Mouse (Mus musculus) neural tube, embryonic 11.5 days (tissue): ENCODE measurements around the gene Syt9. TPM values are rescaled to one million over a fixed set of nuclear protein-coding genes. Genes with fewer than 3 reads are reported as not detected.

ENCODE experiments used
- ATAC-seq: fragments of 200-750 bp; cut with Nextera tagmentation; 2 replicates; pipeline ENCODE4 v1.8.0; 2017; ENCODE audit warnings: moderate number of reproducible peaks, mild to moderate bottlenecking, moderate TSS enrichment, moderate library complexity; ENCODE audit not compliant: insufficient read depth, low FRiP score, low TSS enrichment
- DNase-seq: peaks from one replicate; pipeline ENCODE4 v3.0.0-alpha.2; 2015; ENCODE audit warnings: low spot score
- H3K27ac ChIP-seq: fragments of 300-500 bp; sonication (generic); 2 replicates; pipeline ENCODE4 v1.5.1; 2014; ENCODE audit warnings: low read depth, mild to moderate bottlenecking, low read length
- H3K27me3 ChIP-seq: fragments of 300-500 bp; sonication (generic); 2 replicates; pipeline ENCODE4 v1.6.1; 2014; ENCODE audit warnings: mild to moderate bottlenecking, low read length, mixed read lengths; ENCODE audit not compliant: control insufficient read depth, insufficient read depth
- H3K36me3 ChIP-seq: fragments of 300-500 bp; sonication (generic); 2 replicates; pipeline ENCODE4 v1.6.1; 2014; ENCODE audit warnings: mild to moderate bottlenecking, low read length, moderate library complexity, mixed read lengths; ENCODE audit not compliant: control insufficient read depth, insufficient read depth
- H3K4me1 ChIP-seq: fragments of 300-500 bp; sonication (generic); 2 replicates; pipeline ENCODE4 v1.6.1; 2014; ENCODE audit warnings: low read length, mixed read lengths; ENCODE audit not compliant: control insufficient read depth, insufficient read depth
- H3K4me2 ChIP-seq: fragments of 300-500 bp; sonication (generic); 2 replicates; pipeline ENCODE4 v1.6.1; 2014; ENCODE audit warnings: low read depth, mild to moderate bottlenecking, moderate library complexity
- H3K4me3 ChIP-seq: fragments of 300-500 bp; sonication (generic); 2 replicates; pipeline ENCODE4 v1.5.1; 2014; ENCODE audit warnings: low read depth, low read length
- H3K9ac ChIP-seq: fragments of 300-500 bp; sonication (generic); 2 replicates; pipeline ENCODE4 v1.6.1; 2014; ENCODE audit warnings: mild to moderate bottlenecking, low read length
- H3K9me3 ChIP-seq: fragments of 300-500 bp; sonication (generic); 2 replicates; pipeline ENCODE4 v1.6.1; 2016; ENCODE audit warnings: low read length; ENCODE audit not compliant: control insufficient read depth
- WGBS: fragments of 180-500 bp; shearing (Covaris S2); extraction: QIAGEN DNeasy Blood & Tissue Kit; methylation state at CpG from one replicate; pipeline ENCODE4 v1.1.7; 2014; 5-methylcytosine and 5-hydroxymethylcytosine counted together
- polyA plus RNA-seq: library from polyadenylated mRNA; unstranded; fragments of >200 nt; fragmentation: Nextera tagmentation; extraction: Ambion mirVana; gene quantifications from 2 replicates; pipeline ENCODE4 v1.2.1, GENCODE M21; 2014

The Syt9 gene
- polyA plus RNA-seq, 1 experiment from 2014 or later = 4.4 TPM

- no peak for ATAC-seq
- H3K27me3 ChIP-seq = no peaks in the 10 kb centered on the region
- no peaks in the 10 kb centered on the region for H3K4me1 ChIP-seq
- H3K4me3 ChIP-seq = no peak overlapping the region
- H3K4me2 ChIP-seq = no peak overlapping the region
- WGBS = 70% methylated on average over 8 of the region's 8 CpGs
- DNase-seq = no peak
- no peaks in the 10 kb centered on the region for H3K9me3 ChIP-seq
- H3K9ac ChIP-seq = no peak overlapping the region
- H3K27ac ChIP-seq = no peak overlapping the region
- no peaks in the 10 kb centered on the region for H3K36me3 ChIP-seq
These were observed 146.3 kb downstream of the Syt9 start for GRCm38 (mm10) chr7:107516704-107517410.

GRCm38 (mm10) chr7:107519256-107520025 lies 148.9 kb downstream of the Syt9 start:
- H3K4me2 ChIP-seq = no peak overlapping the region
- no peak overlapping the region for H3K27ac ChIP-seq
- H3K4me1 ChIP-seq = no peaks in the 10 kb centered on the region
- WGBS = 89% methylated on average over 12 of the region's 12 CpGs
- no peak overlapping the region for H3K9ac ChIP-seq
- DNase-seq (no peak), ATAC-seq (no peak)
- no peaks in the 10 kb centered on the region for H3K9me3 ChIP-seq
- no peaks in the 10 kb centered on the region for H3K36me3 ChIP-seq
- H3K4me3 ChIP-seq = no peak overlapping the region
- no peaks in the 10 kb centered on the region for H3K27me3 ChIP-seq

- H3K4me2 ChIP-seq = no peak overlapping the region
- H3K9me3 ChIP-seq = no peaks in the 10 kb centered on the region
- no peaks in the 10 kb centered on the region for H3K27me3 ChIP-seq
- WGBS = 88% methylated on average over 6 of the region's 6 CpGs
- H3K9ac ChIP-seq = no peak overlapping the region
- H3K4me1 ChIP-seq = no peaks in the 10 kb centered on the region
- no peak overlapping the region for H3K4me3 ChIP-seq
- DNase-seq (no peak), ATAC-seq (no peak)
- H3K36me3 ChIP-seq = no peaks in the 10 kb centered on the region
- no peak overlapping the region for H3K27ac ChIP-seq
These were observed 150.9 kb downstream of the Syt9 start for GRCm38 (mm10) chr7:107521411-107521810.

- 27% methylated on average over 1 of the region's 1 CpGs for WGBS
- H3K9me3 ChIP-seq = no peaks in the 10 kb centered on the region
- H3K36me3 ChIP-seq = no peaks in the 10 kb centered on the region
- DNase-seq (peak; percentile 53), ATAC-seq (no peak)
- no peak overlapping the region for H3K27ac ChIP-seq
- no peak overlapping the region for H3K4me2 ChIP-seq
- no peak overlapping the region for H3K4me3 ChIP-seq
- no peaks in the 10 kb centered on the region for H3K4me1 ChIP-seq
- no peaks in the 10 kb centered on the region for H3K27me3 ChIP-seq
- H3K9ac ChIP-seq = no peak overlapping the region
These were observed 155.8 kb downstream of the Syt9 start for GRCm38 (mm10) chr7:107526299-107526698.

GRCm38 (mm10) chr7:107528169-107528772 lies 157.7 kb downstream of the Syt9 start:
- Histone ChIP-seq H3K36me3 (no peaks in the 10 kb centered on the region), H3K9me3 (no peaks in the 10 kb centered on the region), H3K27me3 (no peaks in the 10 kb centered on the region), H3K4me3 (no peak overlapping the region), H3K9ac (no peak overlapping the region), H3K4me1 (no peaks in the 10 kb centered on the region), H3K27ac (no peak overlapping the region), H3K4me2 (no peak overlapping the region)
- DNase-seq = no peak
- no peak for ATAC-seq
- WGBS = 93% methylated on average over 3 of the region's 3 CpGs

GRCm38 (mm10) chr7:107529364-107529763 lies 158.8 kb downstream of the Syt9 start:
- Histone ChIP-seq H3K4me2 (no peak overlapping the region), H3K9ac (no peak overlapping the region), H3K4me1 (no peaks in the 10 kb centered on the region), H3K9me3 (no peaks in the 10 kb centered on the region), H3K27me3 (no peaks in the 10 kb centered on the region), H3K27ac (no peak overlapping the region), H3K4me3 (no peak overlapping the region), H3K36me3 (no peaks in the 10 kb centered on the region)
- ATAC-seq (no peak), DNase-seq (no peak)
- 80% methylated on average over 5 of the region's 5 CpGs for WGBS

- WGBS = 87% methylated on average over 4 of the region's 4 CpGs
These were observed 164.8 kb downstream of the Syt9 start for GRCm38 (mm10) chr7:107535311-107535710.

GRCm38 (mm10) chr7:107536516-107536915 lies 166.0 kb downstream of the Syt9 start:
- no peaks in the 10 kb centered on the region for H3K27me3 ChIP-seq
- WGBS = 73% methylated on average over 6 of the region's 6 CpGs
- DNase-seq = no peak
- no peaks in the 10 kb centered on the region for H3K9me3 ChIP-seq
- H3K9ac ChIP-seq = no peak overlapping the region
- H3K4me3 ChIP-seq = no peak overlapping the region
- no peak for ATAC-seq
- H3K4me1 ChIP-seq = no peaks in the 10 kb centered on the region
- no peak overlapping the region for H3K4me2 ChIP-seq
- H3K27ac ChIP-seq = no peak overlapping the region
- no peaks in the 10 kb centered on the region for H3K36me3 ChIP-seq

More at GRCm38 (mm10) chr7:107535311-107535710, 164.8 kb downstream of the Syt9 start:
- no peaks in the 10 kb centered on the region for H3K36me3 ChIP-seq
- no peaks in the 10 kb centered on the region for H3K4me1 ChIP-seq
- no peaks in the 10 kb centered on the region for H3K9me3 ChIP-seq
- no peaks in the 10 kb centered on the region for H3K27me3 ChIP-seq
- H3K4me2 ChIP-seq = no peak overlapping the region
- no peak overlapping the region for H3K27ac ChIP-seq
- H3K9ac ChIP-seq = no peak overlapping the region
- no peak for DNase-seq
- H3K4me3 ChIP-seq = no peak overlapping the region
- no peak for ATAC-seq
